Mouse (Mus musculus): ENCODE data around the gene Mdm2. TPM values are rescaled to one million over a fixed set of nuclear protein-coding genes. Genes with fewer than 3 reads are reported as not detected.
A peak's percentile ranks its signal among the peaks of the same experiment; 100 is the strongest.

The Mdm2 gene
- polyA plus RNA-seq, 1 experiment from 2014 or later: 63.1 TPM

DNA sequence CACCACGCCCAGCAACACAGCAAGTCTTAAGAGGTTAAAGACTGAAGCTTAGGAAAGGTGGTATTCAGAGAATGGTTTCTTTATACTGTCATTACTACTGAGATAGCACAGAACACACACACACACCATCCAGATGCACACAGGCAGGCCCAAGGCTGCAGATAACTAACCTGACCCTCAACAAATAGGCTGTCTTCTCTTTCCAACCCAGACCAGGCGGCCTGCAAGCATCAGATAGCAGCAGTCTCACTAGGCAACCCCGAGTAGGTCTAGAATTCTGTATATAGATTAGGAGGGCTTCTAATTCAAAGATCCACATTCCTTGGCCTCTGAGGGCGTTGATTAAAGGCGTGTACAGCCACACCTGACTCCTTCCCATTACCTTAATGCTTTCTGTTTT is 21.6 kb upstream of the Mdm2 start:
- Histone ChIP-seq H3K27me3 (ENCODE audit: control insufficient read depth, insufficient read depth, low read length) (no peaks in the 10 kb centered on the region), H3K4me1 (ENCODE audit: control insufficient read depth, insufficient read depth, low read length) (no peaks in the 10 kb centered on the region), H3K4me2 (ENCODE audit: low read depth, severe bottlenecking) (no peak overlapping the region), H3K9me3 (ENCODE audit: control insufficient read depth, low read length) (no peaks in the 10 kb centered on the region), H3K36me3 (ENCODE audit: control insufficient read depth, insufficient read depth, low read length) (no peaks in the 10 kb centered on the region; the same call in 1 of the 2 replicates), H3K9ac (ENCODE audit: low read length) (no peak overlapping the region), H3K4me3 (ENCODE audit: low read depth, low read length) (no peak overlapping the region), H3K27ac (replicated peaks; ENCODE audit: low read depth, low read length) (no peak overlapping the region)
- no peak for ATAC-seq (ENCODE audit: insufficient number of reproducible peaks, low FRiP score, low TSS enrichment, low read depth)
- DNase-seq (ENCODE audit: low spot score): no peak
- WGBS: 86% methylated on average over 5 of the region's 5 CpGs

DNA sequence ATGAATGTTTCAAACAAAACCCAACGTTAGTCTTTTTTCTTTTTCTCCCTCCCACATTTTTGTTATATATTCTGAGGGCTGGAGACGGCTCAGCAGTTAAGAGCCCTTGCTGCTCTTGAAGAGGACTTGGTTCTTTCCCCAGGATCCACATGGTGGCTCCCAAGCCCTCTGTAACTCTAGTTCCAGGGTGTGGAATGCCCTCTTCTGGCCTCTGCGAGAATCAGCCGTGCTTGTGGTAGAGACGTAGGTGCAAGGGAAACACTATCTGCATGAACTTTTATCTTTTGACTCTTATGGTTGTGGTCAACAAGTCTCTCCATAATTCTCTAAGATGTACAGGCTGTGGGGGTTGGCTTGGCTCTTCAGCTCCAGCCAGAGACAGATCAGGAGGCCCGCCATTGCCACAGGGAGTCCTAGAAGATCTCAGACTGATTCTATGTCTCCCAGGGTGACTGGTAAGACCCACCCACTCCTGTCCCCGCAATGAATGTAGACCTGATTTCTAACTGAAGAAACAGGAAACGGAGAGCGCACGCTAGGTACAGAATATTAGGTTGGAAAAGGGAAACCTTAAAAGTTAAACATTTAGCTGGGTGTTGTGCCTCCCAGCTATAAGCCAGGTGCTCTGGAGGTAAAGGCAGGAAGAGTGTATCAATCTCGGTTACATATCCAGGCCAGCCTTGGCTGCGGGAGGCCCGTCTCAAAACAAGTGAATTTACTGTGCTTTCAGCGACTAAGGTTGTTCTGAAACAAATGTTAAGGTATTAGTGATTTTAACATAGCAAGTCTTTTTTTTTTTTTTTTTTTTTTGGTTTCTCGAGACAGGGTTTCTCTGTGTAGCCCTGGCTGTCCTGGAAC is 20.9 kb upstream of the Mdm2 start:
- ATAC-seq (ENCODE audit: insufficient number of reproducible peaks, low FRiP score, low TSS enrichment, low read depth) (no peak), DNase-seq (ENCODE audit: low spot score) (peak; percentile 34)
- Histone ChIP-seq H3K36me3 (ENCODE audit: control insufficient read depth, insufficient read depth, low read length) (no peaks in the 10 kb centered on the region; the same call in 1 of the 2 replicates), H3K9me3 (ENCODE audit: control insufficient read depth, low read length) (no peaks in the 10 kb centered on the region), H3K27me3 (ENCODE audit: control insufficient read depth, insufficient read depth, low read length) (no peaks in the 10 kb centered on the region), H3K9ac (ENCODE audit: low read length) (no peak overlapping the region), H3K27ac (replicated peaks; ENCODE audit: low read depth, low read length) (no peak overlapping the region), H3K4me3 (ENCODE audit: low read depth, low read length) (no peak overlapping the region), H3K4me1 (ENCODE audit: control insufficient read depth, insufficient read depth, low read length) (no peaks in the 10 kb centered on the region), H3K4me2 (ENCODE audit: low read depth, severe bottlenecking) (no peak overlapping the region)
- 60% methylated on average over 14 of the region's 15 CpGs for WGBS

DNA sequence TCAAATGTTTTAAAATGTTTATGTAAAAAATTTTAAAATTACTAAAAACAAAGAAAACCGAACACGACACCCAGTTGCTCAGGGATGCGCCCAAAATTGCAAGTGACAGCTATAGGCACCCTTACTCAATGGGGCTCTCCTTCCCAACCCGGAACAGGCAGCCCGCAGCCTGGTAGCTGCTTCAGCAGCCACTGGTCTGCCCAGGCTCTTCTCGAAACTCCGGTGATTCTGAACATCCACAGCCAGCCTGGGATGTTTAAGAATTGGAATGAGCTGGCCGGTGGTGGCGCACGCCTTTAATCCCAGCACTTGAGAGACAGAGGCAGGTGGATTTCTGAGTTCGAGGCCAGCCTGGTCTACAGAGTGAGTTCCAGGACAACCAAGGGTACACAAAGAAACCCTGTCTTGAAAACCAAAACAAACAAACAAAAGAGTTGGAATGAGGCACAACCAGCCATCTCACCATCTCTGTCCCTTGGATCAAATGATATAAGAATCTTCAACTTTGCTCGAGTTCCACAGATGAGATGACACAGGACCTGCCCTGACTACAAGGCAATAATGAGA is 20.2 kb upstream of the Mdm2 start:
- H3K27me3 ChIP-seq (ENCODE audit: control insufficient read depth, insufficient read depth, low read length): no peaks in the 10 kb centered on the region
- no peaks in the 10 kb centered on the region for H3K36me3 ChIP-seq (ENCODE audit: control insufficient read depth, insufficient read depth, low read length)
- no peak overlapping the region for H3K4me2 ChIP-seq (ENCODE audit: low read depth, severe bottlenecking)
- DNase-seq (ENCODE audit: low spot score): no peak
- 91% methylated on average over 12 of the region's 12 CpGs for WGBS
- H3K9me3 ChIP-seq (ENCODE audit: control insufficient read depth, low read length): no peaks in the 10 kb centered on the region
- no peak for ATAC-seq (ENCODE audit: insufficient number of reproducible peaks, low FRiP score, low TSS enrichment, low read depth)
- H3K4me1 ChIP-seq (ENCODE audit: control insufficient read depth, insufficient read depth, low read length): no peaks in the 10 kb centered on the region
- H3K27ac ChIP-seq (replicated peaks; ENCODE audit: low read depth, low read length): no peak overlapping the region
- H3K4me3 ChIP-seq (ENCODE audit: low read depth, low read length): no peak overlapping the region
- H3K9ac ChIP-seq (ENCODE audit: low read length): no peak overlapping the region

DNA sequence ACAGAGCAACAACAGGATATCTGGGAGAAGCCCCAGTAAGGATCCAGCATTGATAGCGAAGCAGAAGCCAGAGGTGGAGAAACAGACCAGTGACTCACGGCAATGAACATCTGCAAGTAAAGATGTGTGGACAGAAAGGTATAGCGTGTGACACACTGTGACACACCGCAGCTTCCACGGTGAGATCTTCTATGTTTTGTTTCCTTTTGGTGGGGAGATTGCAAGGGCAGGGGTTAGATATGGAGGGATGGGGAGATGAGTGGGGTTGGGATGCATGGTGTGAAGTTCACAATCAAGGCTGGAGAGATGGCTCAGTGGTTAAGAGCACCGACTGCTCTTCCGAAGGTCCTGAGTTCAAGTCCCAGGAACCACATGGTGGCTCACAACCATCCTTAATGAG is 19.6 kb upstream of the Mdm2 start:
- Histone ChIP-seq H3K9ac (ENCODE audit: low read length) (no peak overlapping the region), H3K27me3 (ENCODE audit: control insufficient read depth, insufficient read depth, low read length) (no peaks in the 10 kb centered on the region), H3K4me1 (ENCODE audit: control insufficient read depth, insufficient read depth, low read length) (no peaks in the 10 kb centered on the region), H3K27ac (replicated peaks; ENCODE audit: low read depth, low read length) (no peak overlapping the region), H3K4me3 (ENCODE audit: low read depth, low read length) (no peak overlapping the region), H3K9me3 (ENCODE audit: control insufficient read depth, low read length) (no peaks in the 10 kb centered on the region), H3K36me3 (ENCODE audit: control insufficient read depth, insufficient read depth, low read length) (no peaks in the 10 kb centered on the region), H3K4me2 (ENCODE audit: low read depth, severe bottlenecking) (no peak overlapping the region)
- DNase-seq (ENCODE audit: low spot score): no peak
- no peak for ATAC-seq (ENCODE audit: insufficient number of reproducible peaks, low FRiP score, low TSS enrichment, low read depth)
- WGBS: 95% methylated on average over 7 of the region's 7 CpGs

DNA sequence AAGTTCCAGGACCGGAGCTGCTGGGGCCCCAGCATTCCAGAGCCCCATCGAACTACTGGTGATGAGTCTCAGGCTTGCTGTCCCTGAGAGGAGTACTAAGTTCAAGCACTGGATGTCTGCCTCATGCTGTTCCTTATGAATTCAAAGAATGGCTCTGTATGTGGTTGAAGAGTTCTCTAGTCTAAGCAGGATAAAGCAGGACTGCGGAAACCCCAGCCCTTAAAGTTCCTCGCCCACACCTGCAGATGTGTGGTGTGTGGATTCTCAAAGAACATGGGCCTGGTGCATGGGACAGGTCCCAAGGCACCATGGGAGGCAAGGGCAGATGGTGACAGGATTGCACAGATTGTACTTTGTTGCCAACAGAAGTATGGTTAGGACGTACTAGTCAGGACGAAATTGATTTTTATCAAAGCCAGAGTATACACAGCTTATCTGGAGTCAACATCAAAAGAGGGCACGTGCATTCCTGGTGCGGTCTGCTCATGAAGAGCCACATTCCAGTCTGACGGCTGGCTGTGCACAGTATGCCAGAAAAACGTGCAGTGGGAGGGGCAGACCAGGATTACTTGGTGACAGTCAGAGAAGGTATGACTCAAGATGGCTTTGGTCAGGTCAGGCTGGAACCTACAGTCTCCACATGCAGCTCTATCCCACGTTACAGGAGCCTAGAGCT is 18.7 kb upstream of the Mdm2 start:
- Histone ChIP-seq H3K4me3 (ENCODE audit: low read depth, low read length) (no peak overlapping the region), H3K27ac (replicated peaks; ENCODE audit: low read depth, low read length) (no peak overlapping the region), H3K9ac (ENCODE audit: low read length) (no peak overlapping the region), H3K27me3 (ENCODE audit: control insufficient read depth, insufficient read depth, low read length) (no peaks in the 10 kb centered on the region), H3K36me3 (ENCODE audit: control insufficient read depth, insufficient read depth, low read length) (no peaks in the 10 kb centered on the region), H3K9me3 (ENCODE audit: control insufficient read depth, low read length) (no peaks in the 10 kb centered on the region), H3K4me2 (ENCODE audit: low read depth, severe bottlenecking) (no peak overlapping the region), H3K4me1 (ENCODE audit: control insufficient read depth, insufficient read depth, low read length) (no peaks in the 10 kb centered on the region)
- 74% methylated on average over 11 of the region's 11 CpGs for WGBS
- DNase-seq (ENCODE audit: low spot score) (no peak), ATAC-seq (ENCODE audit: insufficient number of reproducible peaks, low FRiP score, low TSS enrichment, low read depth) (no peak)

DNA sequence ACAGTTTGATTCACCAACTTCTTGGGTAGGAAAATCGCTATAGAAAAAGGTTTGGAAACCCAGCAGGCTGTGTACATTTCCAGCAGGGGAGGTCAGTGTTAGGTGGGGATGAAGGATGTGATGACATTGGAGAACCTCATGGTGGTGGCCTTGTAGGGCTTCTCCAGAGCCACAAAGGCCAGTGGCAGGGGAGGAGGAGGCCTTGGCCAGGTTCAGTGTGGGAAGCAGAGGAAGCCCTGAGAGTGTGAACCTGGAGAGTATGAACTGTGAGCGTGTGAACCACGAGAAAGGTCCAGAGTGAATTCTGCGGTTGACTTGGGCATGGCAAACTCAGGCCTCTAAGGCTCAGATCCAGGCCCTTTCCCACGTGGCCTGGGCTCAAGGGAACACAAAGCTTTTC is 18.0 kb upstream of the Mdm2 start:
- WGBS: 81% methylated on average over 5 of the region's 5 CpGs
- H3K9me3 ChIP-seq (ENCODE audit: control insufficient read depth, low read length): no peaks in the 10 kb centered on the region
- no peaks in the 10 kb centered on the region for H3K4me1 ChIP-seq (ENCODE audit: control insufficient read depth, insufficient read depth, low read length)
- no peak overlapping the region for H3K4me3 ChIP-seq (ENCODE audit: low read depth, low read length)
- H3K36me3 ChIP-seq (ENCODE audit: control insufficient read depth, insufficient read depth, low read length): no peaks in the 10 kb centered on the region
- H3K9ac ChIP-seq (ENCODE audit: low read length): no peak overlapping the region
- H3K4me2 ChIP-seq (ENCODE audit: low read depth, severe bottlenecking): no peak overlapping the region
- DNase-seq (ENCODE audit: low spot score) (no peak), ATAC-seq (ENCODE audit: insufficient number of reproducible peaks, low FRiP score, low TSS enrichment, low read depth) (no peak)
- no peaks in the 10 kb centered on the region for H3K27me3 ChIP-seq (ENCODE audit: control insufficient read depth, insufficient read depth, low read length)
- no peak overlapping the region for H3K27ac ChIP-seq (replicated peaks; ENCODE audit: low read depth, low read length)

DNA sequence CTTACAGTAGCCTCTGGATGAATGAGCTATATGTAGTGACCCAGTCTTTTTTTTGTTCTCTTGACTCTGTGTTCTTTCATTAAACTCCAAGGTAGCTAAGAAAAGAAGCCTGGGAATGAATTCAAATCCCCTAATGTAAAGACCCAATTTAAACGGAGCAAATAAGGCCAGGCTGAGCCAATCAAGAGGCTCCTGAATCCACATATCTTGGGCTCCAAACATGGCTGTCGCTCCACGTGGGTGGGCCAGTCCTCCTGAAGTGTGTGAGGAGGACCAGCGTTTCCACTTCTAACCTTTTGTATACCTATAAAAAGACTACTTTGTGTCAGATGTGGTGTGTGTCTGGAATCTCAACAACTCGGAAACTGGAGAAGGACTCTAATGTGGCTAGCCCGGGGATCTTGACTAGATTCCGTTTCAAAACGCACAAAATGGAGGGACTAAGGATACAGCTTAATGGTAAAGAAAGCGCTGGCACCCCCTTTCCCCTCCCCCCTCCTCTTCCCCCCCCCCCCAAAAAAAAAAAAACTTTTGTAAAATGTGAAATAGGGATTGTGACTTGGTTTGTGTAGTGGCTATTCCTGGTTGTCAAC is 17.1 kb upstream of the Mdm2 start:
- H3K4me1 ChIP-seq (ENCODE audit: control insufficient read depth, insufficient read depth, low read length): no peaks in the 10 kb centered on the region
- H3K4me3 ChIP-seq (ENCODE audit: low read depth, low read length): no peak overlapping the region
- ATAC-seq (ENCODE audit: insufficient number of reproducible peaks, low FRiP score, low TSS enrichment, low read depth) (no peak), DNase-seq (ENCODE audit: low spot score) (no peak)
- no peak overlapping the region for H3K27ac ChIP-seq (replicated peaks; ENCODE audit: low read depth, low read length)
- WGBS: 82% methylated on average over 9 of the region's 9 CpGs
- no peaks in the 10 kb centered on the region for H3K27me3 ChIP-seq (ENCODE audit: control insufficient read depth, insufficient read depth, low read length)
- no peaks in the 10 kb centered on the region for H3K36me3 ChIP-seq (ENCODE audit: control insufficient read depth, insufficient read depth, low read length)
- H3K9ac ChIP-seq (ENCODE audit: low read length): no peak overlapping the region
- no peak overlapping the region for H3K4me2 ChIP-seq (ENCODE audit: low read depth, severe bottlenecking)
- no peaks in the 10 kb centered on the region for H3K9me3 ChIP-seq (ENCODE audit: control insufficient read depth, low read length)

DNA sequence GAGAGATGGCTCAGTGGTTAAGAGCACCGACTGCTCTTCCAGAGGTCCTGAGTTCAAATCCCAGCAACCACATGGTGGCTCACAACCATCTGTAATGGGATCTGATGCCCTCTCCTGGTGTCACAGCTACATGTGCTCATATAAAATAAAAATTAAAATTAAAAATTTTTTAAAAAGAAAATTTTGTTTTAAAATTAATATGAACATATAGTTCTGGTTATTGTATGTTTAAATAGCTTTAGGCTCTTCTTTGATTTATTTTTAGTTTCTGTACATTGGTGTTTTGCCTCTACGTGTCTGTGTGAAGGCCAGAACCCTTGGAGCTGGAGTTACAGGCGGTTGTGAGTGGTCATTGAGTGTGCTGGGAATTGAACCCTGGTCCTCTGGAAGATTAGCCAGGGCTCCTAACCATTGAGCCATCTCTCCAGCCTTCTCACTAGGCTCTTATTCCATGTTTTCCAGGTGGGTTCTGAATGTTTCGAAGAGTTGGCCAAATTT is 16.4 kb upstream of the Mdm2 start:
- 95% methylated on average over 4 of the region's 4 CpGs for WGBS
- no peaks in the 10 kb centered on the region for H3K4me1 ChIP-seq (ENCODE audit: control insufficient read depth, insufficient read depth, low read length)
- no peak overlapping the region for H3K4me2 ChIP-seq (ENCODE audit: low read depth, severe bottlenecking)
- ATAC-seq (ENCODE audit: insufficient number of reproducible peaks, low FRiP score, low TSS enrichment, low read depth) (no peak), DNase-seq (ENCODE audit: low spot score) (no peak)
- H3K27ac ChIP-seq (replicated peaks; ENCODE audit: low read depth, low read length): no peak overlapping the region
- no peak overlapping the region for H3K4me3 ChIP-seq (ENCODE audit: low read depth, low read length)
- H3K36me3 ChIP-seq (ENCODE audit: control insufficient read depth, insufficient read depth, low read length): no peaks in the 10 kb centered on the region
- no peaks in the 10 kb centered on the region for H3K9me3 ChIP-seq (ENCODE audit: control insufficient read depth, low read length)
- no peaks in the 10 kb centered on the region for H3K27me3 ChIP-seq (ENCODE audit: control insufficient read depth, insufficient read depth, low read length)
- no peak overlapping the region for H3K9ac ChIP-seq (ENCODE audit: low read length)
